Mouse (Mus musculus) heart, postnatal 14 days (tissue): Measurements from ENCODE around the gene Cipc. TPM values are rescaled to one million over a fixed set of nuclear protein-coding genes. Genes with fewer than 3 reads are reported as not detected.

Experiments used
- DNase-seq, 2 experiments: peaks; one replicate each; pipeline ENCODE4 v3.0.0; 2021 to 2022
- intact Hi-C: fragments of 180-260 bp; cut with DNase I; formaldehyde crosslinking; loops from one replicate; pipeline ENCODE4 v1.15.1; 2025
- total RNA-seq, 2 experiments: library from RNA; stranded (reverse); gene quantifications; 2 replicates each; pipeline ENCODE4 v1.2.3; 2021

The Cipc gene
- total RNA-seq, 2 experiments from 2014 or later, result 44.2 to 45.6 TPM

DNA sequence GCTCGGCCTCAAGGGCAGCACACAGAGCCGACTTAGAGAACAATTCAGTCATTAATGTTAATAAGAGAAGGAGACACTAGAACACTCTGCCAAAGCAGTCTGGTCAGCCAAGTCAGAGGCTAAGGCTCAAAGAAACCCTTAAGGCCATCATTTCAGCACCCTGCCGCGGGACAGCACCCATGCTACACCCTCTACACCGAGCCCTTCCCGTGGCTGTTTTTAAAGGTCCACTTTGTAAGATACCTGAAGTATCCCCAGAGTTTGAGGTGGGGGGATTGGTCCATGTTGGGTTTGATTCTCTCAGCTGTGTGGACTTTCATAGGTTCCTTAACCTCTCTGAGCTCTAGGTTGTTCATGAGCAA, 37.3 kb downstream of the Cipc start:
- peak; percentile 64 to 71 for DNase-seq
- intact Hi-C loops, result loop anchor here (5.0 kb wide), 1 partner anchor 68 kb away; no protein-coding TSS in a partner anchor

DNA sequence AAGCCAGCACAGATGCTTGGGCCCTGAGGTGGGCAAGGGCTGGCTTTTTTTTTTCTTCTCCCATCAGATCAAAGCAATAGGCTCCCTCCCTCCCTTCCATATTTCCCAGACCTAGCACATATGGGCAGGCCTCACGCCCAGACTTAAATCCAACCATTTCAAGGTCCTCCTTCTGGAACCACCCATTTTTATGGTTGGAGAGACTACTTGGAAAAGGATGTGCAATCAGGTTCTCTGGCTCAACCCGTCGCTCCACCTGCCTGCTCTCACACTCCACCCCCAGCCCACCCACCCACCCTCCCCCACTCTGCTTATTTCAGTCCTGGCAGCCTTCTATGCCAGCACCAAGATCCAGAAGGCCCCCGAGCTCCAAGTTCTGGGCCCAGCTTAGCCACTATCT, 39.7 kb downstream of the Cipc start:
- intact Hi-C loops, result no loop called here
- DNase-seq, result no peak

DNA sequence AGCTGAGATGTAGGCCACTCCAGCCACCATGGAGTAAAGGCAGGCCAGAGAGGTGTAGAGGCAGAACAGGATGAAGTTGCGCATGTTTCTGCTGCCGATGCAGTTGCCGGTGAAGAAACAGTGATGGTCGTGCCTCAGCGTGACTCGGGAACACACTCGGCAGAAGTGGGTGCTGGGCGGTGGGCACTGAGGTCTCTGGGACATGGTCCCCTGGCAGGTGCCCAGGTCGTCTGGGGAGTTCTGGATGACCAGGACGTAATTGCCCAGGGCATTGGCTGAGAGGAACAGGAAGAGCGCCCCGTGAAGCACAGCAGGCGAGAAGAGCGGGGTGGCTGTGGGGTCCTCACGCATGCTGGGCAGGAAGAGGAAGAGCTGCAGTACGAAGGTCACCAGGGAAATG, 41.4 kb downstream of the Cipc start:
- DNase-seq, result no peak
- intact Hi-C loops, result no loop called here

DNA sequence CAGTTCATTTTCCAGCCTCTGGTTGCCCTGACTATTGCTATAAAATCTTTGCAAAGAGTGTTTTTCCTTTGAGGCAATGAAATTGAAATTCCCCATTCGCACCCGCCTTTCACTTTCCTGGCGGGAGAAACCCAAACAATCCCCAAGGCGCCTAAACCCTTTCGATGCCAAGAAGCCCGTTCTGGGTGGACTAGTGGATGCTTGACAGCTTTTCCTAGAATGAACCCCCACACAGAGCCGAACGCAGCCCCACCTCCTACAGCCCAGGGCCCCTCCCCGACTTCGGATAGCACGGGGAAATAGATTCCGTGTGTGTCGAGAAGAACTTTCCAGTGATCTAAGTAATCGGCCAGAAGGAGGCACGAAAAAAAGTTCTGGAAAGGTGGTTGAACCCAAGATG, 42.5 kb downstream of the Cipc start:
- intact Hi-C loops, result no loop called here
- no peak for DNase-seq

DNA sequence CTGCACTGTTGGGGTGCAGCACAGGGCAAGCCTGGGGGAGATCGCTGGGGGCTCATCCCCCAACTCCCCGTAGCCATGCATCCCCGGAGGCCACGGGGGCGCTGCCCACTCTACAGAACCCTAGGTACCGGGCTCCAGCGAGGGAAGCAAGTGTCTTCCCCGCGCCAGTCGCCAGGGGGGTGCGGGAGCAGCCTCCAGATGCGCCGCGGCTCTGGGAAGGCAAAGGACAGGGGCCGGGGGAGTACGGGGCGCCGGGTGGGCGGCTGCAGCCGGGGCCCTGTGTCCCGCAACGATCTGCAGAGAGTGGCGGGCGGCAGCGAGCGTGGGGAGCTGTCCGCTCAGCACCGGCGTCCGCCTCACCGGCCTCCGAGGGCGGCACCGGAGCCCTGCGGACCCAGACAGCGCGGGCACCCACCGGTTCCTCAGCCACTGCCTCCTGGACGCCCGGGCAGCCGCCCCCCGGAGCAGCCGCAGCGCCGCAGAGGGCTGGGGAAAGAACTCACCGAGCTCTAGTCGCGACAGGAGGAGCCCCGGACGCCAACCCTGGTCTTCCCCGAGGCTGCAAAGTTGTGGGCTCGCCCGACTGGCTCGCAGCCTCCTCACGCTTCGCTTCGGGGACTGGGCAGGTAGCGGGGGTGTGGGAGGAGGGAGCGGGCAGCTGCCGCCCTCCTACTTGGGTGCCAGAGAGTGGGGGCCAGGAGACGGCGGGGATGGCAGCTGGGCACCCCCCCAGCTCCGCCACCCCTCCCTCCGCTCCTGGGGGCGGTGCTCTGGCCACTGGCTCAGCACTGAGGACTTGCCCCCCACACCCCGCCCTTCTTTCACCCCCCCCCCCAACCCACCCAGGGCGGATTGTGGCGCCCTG, 43.3 kb downstream of the Cipc start, which contains the start of gene Zdhhc22:
TSS of gene Zdhhc22 (minus strand) at position 541 of the 865 bp plus-strand sequence.
- intact Hi-C loops, result no loop called here
- DNase-seq, result peak; percentile 55 to 73

DNA sequence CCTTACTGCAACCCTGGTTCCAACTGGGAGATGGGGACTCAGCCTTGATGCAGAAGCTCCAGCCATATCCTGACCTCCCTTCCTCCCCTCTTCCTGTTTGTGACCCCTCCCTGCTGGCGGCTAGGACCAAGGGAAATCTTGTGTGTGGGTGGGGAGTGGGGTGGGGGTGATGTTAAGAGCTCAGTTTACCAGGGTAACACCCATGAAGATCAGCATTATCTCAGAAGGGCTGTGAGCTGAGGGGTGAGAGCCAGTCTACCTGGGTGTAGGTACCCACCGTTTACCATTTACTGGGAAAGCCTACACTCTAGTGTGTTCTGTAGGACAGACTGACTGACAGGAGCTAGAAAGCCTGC, 43.9 kb downstream of the Cipc start:
- intact Hi-C loops, result no loop called here
- no peak for DNase-seq

DNA sequence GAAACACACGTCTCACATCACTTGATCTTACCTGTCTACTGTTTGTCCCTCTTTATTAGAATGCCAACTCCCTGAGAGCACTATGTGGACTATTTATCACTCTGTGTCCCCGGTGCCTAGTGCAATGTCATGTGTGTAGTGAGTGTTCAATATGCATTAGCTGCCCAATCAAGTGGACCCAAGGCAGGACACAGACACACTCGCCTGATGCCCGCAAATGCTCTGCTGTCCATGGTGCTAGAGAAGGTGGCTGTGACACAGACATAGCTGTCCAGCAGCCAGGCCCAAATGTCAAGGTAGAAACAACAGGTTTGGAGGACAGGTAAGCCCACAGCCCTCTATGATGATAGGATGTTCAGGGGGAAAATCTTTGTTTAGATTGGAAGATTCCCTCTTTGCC, 47.3 kb downstream of the Cipc start:
- DNase-seq, result peak; percentile 23 to 41

DNA sequence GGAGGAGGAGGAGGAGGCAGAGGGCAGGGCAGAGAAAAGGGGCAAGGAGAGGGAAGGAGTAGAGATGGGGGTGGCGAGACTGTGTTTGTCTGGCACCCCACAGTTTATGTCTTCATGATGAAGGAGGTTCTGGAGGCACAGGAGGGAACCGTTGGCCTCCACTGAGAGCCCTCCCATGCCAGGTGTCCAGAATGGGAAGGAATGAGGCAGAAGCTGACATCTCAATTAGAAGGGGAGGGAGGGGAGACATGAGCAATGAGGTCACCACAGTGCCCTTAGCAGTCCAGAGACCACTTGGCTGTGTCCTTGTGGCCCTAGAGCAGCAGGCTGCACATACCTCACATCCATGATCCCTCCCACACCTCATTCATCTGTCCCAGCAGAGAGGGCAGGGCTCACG, 47.9 kb downstream of the Cipc start:
- intact Hi-C loops, result no loop called here

More for the DNA sequence above, 47.3 kb downstream of the Cipc start:
- intact Hi-C loops, result no loop called here

DNA sequence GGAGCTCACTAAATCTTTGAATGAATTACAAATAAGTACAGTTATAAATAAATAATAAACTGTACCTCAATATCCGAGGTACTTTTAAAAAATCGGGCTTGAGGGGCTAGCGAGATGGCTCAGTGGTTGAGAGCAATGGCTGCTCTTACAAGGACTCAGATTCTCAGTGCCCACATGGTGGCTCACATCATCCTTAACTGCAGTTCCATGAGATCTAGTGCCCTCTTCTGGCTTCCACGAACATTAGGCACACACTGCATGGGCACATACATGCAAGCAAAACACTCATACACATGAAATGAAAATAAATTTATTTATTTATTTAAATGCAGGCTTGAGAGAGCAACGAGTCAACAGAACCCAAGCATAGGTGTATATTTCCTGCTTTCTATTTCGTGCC, 49.1 kb downstream of the Cipc start:
- intact Hi-C loops, result no loop called here
- DNase-seq, result no peak

More for the DNA sequence above, 47.9 kb downstream of the Cipc start:
- DNase-seq, result no peak

DNA sequence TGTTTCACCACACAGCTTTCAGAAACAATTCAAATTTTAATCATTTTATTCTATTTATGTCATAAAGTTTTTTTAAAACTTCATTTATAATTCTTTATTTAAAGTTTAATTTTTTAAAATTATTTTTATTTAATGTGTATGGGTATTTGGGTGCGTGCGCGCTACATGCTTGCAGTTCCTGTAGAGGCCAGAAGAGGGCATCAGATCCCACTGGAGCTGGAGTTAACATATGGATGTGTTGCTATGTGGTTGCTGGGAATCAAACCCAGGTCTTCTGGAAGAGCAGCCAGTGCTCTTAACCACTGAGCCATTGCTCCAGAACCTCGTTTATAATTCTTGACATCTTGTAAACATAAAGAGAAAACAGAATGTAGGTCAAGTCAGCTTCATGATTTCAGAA, 51.9 kb downstream of the Cipc start:
- intact Hi-C loops, result no loop called here
- no peak for DNase-seq

DNA sequence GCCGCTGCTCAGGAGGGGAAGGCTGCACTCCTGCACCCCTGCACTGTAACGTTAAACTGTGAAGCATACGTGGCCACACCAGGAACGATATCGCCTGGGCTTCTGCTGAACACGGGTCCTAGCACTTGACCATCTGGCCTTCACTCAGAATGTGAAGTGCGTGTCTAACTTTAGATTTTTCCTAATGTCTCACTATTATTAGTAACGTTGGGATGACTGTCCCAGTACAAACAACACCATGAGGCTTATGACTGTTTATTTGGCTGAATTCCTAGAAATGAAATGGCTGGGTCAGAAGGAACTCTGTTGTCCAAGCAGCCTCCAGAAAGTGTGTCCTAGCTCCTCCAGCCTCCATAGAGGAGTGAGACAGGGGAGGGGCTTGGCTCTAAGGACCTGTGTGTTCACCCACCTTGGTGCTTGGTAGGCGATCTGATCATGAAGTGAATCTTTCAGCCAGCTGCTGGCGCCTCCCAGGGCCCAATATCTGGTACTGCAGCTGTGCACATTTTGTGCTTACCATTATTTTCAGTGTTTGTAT, 52.5 kb downstream of the Cipc start:
- intact Hi-C loops, result no loop called here
- peak; percentile 30 to 66 for DNase-seq

DNA sequence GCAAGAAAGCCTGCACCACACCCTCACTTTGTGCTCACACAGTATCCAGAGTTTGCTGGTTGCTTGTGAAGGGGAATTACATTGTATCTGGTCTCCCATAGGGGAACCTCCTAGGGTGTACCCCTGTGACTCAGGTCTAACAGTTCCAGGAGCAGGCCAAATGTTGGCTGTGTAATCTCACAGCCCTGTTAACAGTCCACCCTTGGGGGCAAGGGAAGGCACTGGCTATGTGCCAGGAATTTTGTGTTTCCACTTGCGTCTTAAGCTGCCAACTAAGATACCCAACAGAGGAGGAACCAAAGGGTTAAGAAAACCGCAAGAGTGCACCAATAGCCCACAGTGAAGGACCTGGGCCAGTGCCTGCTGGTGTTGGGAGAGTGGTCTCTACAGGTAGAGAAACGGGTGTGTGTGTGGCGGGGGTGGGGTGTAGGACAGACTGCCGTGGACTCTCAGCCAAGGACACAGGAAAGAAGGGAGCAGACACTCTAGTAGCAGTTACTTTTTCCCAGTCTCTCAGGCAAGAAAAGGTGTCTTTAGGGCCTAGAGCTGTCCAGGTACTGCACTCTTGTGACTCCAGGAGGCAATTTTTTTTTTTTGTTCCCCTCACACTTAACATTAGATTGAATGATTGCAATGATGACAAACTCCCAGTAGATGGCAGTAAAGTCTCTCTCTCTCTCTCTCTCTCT, 53.5 kb downstream of the Cipc start:
- intact Hi-C loops, result no loop called here
- DNase-seq, result peak in 1 of 2 experiments; percentile 29

DNA sequence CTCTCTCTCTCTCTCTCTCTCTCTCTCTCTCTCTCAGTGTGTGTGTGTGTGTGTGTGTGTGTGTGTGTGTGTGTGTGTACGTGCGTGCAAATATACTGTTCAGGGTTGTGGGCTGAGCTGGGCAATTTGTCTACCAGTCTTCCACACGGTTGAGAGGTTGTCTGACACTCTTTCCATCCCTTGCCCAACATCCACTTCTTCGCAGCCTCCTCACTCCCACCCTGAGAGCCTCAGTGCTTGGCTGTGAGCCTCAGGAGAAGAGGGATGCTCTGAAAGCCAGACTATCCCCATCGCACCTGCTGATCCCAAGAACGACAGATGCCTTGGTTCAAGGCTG, 54.0 kb downstream of the Cipc start:
- no peak for DNase-seq
- intact Hi-C loops, result no loop called here

DNA sequence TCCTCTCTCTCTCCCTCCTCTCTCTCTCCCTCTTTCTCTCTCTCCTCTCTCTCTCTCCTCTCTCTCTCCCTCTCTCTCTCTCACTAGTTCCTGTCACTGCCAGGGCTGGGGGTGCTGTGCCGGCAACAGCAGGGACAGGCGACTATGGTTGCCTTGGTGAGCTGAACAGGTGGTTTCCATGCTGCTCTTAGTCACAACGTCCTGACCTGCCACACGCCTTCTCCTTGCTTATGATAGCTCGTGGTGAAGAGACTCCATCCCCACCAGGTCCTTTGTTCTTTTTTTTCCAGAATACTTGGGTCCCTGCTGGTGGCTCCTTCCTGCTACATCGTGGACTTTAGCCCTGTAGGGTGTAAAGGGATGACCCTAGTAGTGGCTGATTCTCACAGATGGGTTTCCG, 55.4 kb downstream of the Cipc start:
- intact Hi-C loops, result loop anchor here (2.0 kb wide), 1 partner anchor 51 kb away; no protein-coding TSS in a partner anchor
- DNase-seq, result no peak

DNA sequence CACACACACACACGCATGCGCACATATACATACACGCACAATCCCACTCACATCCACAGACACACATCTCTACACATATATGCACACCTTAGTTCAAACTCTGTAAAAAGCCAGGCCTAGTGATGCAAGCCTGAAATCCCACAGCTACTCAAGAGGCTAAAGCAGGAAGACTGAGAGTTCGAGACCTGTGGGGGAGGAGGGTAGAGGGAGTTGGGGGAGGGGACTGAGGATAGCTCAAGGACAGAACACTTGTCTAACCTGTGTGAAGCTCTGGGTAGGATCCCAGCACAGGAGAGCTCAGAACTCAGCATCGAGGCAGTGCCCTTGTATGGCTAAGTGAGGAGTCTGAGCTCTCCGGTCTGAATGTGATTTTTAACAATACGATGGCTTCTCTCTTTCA, 56.0 kb downstream of the Cipc start:
- DNase-seq, result no peak
- intact Hi-C loops, result loop anchor here (2.0 kb wide), 1 partner anchor 50 kb away; no protein-coding TSS in a partner anchor

DNA sequence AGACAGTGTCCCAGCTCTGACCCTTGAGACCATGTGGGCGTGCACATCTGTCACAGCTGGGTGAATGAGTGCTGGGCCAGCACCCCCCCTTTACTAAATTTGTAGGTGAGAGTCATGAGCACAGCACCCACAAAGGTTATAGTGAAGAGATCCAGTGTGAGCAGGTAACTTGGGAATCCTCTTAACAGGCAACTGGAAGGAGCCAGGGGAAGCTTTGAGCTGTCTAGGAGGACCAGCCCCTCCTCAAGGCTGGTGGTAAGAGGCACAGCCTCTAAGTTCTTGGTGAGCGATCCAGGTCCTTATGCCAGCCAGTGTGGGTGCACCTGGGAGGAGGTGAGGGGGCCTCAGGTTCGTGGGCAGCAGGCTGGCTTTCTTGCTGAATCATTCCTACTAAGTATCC, 56.8 kb downstream of the Cipc start:
- intact Hi-C loops, result loop anchor here (2.0 kb wide), 1 partner anchor 49 kb away; no protein-coding TSS in a partner anchor
- no peak for DNase-seq

DNA sequence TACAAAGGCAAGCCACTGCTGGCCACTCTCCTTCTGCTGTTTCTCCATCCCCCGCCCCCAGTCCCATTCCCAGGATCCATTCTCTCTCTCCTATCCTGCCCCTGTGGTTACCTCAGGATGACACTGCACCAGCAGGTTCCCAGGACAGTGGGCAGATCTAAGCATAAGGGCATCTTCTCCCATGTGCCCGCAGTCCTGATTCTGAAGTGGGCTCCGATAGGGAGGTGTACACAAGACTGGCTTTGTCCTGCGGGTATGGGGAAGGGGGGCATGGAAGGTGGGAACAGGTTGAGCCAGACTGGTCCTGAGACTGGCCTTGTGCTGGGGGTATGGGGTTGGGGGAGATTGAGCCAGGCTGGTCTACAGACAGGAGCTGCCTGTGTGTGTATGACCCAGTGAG, 57.8 kb downstream of the Cipc start:
- intact Hi-C loops, result no loop called here
- no peak for DNase-seq

Other genes with a start within 250 kb of the Cipc start
- gene Angel1, start 220.6 kb upstream of the Cipc start, total RNA-seq, result 1 to 10 TPM; 3.8 to 4.3 TPM
- not detected for gene Lrrc74a, start 212.7 kb upstream of the Cipc start, total RNA-seq
- 10 to 100 TPM; 44.7 to 51.8 TPM for gene Irf2bpl, start 62.2 kb upstream of the Cipc start, total RNA-seq
- not detected for gene Zdhhc22, start 43.4 kb downstream of the Cipc start, total RNA-seq
- gene Tmem63c, start 74.3 kb downstream of the Cipc start, total RNA-seq, result under 1 TPM in 1 of 2 experiments, not detected in 1; 0.07 TPM
- not detected for gene Ngb, start 155.5 kb downstream of the Cipc start, total RNA-seq
- 10 to 100 TPM; 48.1 to 53.0 TPM for gene Gstz1, start 200.1 kb downstream of the Cipc start, total RNA-seq
- 10 to 100 TPM; 11.5 to 11.9 TPM for gene Pomt2, start 200.9 kb downstream of the Cipc start, total RNA-seq